Comparison of ENCODE assay signal across 9 mouse cellular contexts in the genomic region with DNA sequence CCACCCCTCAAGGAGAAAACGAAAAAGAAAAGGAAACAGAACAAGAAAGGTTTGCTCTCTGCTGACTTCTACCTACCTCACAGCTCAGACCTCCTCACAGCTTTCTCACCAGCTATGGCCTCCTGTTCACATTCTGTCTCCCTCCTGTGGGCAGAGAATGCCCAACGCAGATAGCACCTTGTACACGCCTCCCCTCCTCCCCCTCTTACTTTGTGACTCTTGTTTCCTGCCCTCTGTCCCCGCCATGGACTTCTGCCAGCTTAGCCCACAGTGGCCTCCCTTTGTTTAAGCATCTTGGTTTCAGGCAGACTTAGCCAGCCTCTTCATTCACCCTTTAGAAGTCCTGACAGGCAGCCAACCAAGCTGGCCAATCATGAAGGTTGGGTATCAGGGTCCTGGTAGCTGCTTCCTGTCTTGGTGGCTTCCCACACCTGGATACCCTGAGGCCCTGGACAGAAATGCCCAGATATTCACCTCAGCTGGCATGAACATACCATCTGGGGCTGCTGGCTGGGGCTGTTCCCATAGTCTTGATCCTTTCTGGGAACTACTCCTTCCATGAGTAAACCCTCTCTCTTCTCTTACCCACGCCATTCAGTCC.
DNase-seq lines count a peak whose midpoint lies in the region; ATAC-seq lines count a peak whose summit lies in the region.
"Had no signal": no experiment of that assay in that cellular context is flagged by ENCODE, and none has a peak within 500 bp of the region (broad histone marks: within the 10 kb centered on the region; RNA-seq: fewer than 3 reads in every experiment).

No protein-coding gene starts in this region.

- no peaks in the 10 kb centered on the region for H3K4me1 ChIP-seq in hindbrain, embryonic 14.5 days (replicated peaks; ENCODE audit: control insufficient read depth, insufficient read depth, low read length)
- no peaks in the 10 kb centered on the region for H3K4me1 ChIP-seq in hindbrain, embryonic 12.5 days
- H3K4me1 ChIP-seq in liver, embryonic 11.5 days (replicated peaks; ENCODE audit: control insufficient read depth, insufficient read depth, low read length), result peaks cover 15% of the 10 kb centered on the region
- H3K4me1 ChIP-seq in hindbrain, embryonic 13.5 days (replicated peaks), result no peaks in the 10 kb centered on the region; the same call in 1 of the 2 replicates
- H3K4me1 ChIP-seq: embryonic facial prominence, embryonic 12.5 days had no signal

- no peaks in the 10 kb centered on the region for H3K36me3 ChIP-seq in hindbrain, embryonic 14.5 days (replicated peaks; ENCODE audit: control insufficient read depth, insufficient read depth)
- no peaks in the 10 kb centered on the region for H3K36me3 ChIP-seq in hindbrain, embryonic 12.5 days
- no peaks in the 10 kb centered on the region for H3K36me3 ChIP-seq in liver, embryonic 11.5 days (ENCODE audit: control insufficient read depth, insufficient read depth, low read length)
- no peaks in the 10 kb centered on the region for H3K36me3 ChIP-seq in hindbrain, embryonic 13.5 days
- H3K36me3 ChIP-seq: embryonic facial prominence, embryonic 12.5 days had no signal

- H3K9me3 ChIP-seq in hindbrain, embryonic 14.5 days (ENCODE audit: control insufficient read depth, low read length), result no peaks in the 10 kb centered on the region
- H3K9me3 ChIP-seq in hindbrain, embryonic 12.5 days (replicated peaks), result no peaks in the 10 kb centered on the region
- no peaks in the 10 kb centered on the region for H3K9me3 ChIP-seq in liver, embryonic 11.5 days (ENCODE audit: control insufficient read depth, low read length)
- H3K9me3 ChIP-seq in hindbrain, embryonic 13.5 days, result no peaks in the 10 kb centered on the region
- H3K9me3 ChIP-seq: embryonic facial prominence, embryonic 12.5 days had no signal

- peak; percentile 29 for DNase-seq in hindbrain, embryonic 14.5 days (ENCODE audit: low spot score)
- DNase-seq in thymus, postnatal 0 days (ENCODE audit: low spot score), result peak; percentile 17
- DNase-seq in thymus, postnatal 25 days, result no peak
- no peak for DNase-seq in liver, embryonic 11.5 days (ENCODE audit: low spot score)
- no peak for DNase-seq in urinary bladder, postnatal 25 days (ENCODE audit: low spot score)
- no peak for DNase-seq in gastrocnemius, postnatal 36 days

- H3K4me2 ChIP-seq in hindbrain, embryonic 14.5 days (replicated peaks), result no peak overlapping the region
- H3K4me2 ChIP-seq in hindbrain, embryonic 12.5 days (replicated peaks), result no peak overlapping the region
- no peak overlapping the region for H3K4me2 ChIP-seq in liver, embryonic 11.5 days
- no peak overlapping the region for H3K4me2 ChIP-seq in hindbrain, embryonic 13.5 days
- H3K4me2 ChIP-seq: embryonic facial prominence, embryonic 12.5 days had no signal

- H3K27me3 ChIP-seq in hindbrain, embryonic 14.5 days (ENCODE audit: control insufficient read depth, insufficient read depth, low read length), result no peaks in the 10 kb centered on the region
- no peaks in the 10 kb centered on the region for H3K27me3 ChIP-seq in hindbrain, embryonic 12.5 days
- H3K27me3 ChIP-seq in liver, embryonic 11.5 days (replicated peaks; ENCODE audit: control insufficient read depth, insufficient read depth, low read length), result no peaks in the 10 kb centered on the region
- no peaks in the 10 kb centered on the region for H3K27me3 ChIP-seq in hindbrain, embryonic 13.5 days
- H3K27me3 ChIP-seq: embryonic facial prominence, embryonic 12.5 days had no signal

- no peak for ATAC-seq in hindbrain, embryonic 14.5 days (ENCODE audit: low FRiP score)
- ATAC-seq in hindbrain, embryonic 12.5 days (ENCODE audit: low FRiP score), result no peak
- peak; percentile 46; the same call in 1 of the 2 replicates for ATAC-seq in liver, embryonic 11.5 days (replicated peaks; ENCODE audit: low FRiP score)
- ATAC-seq in hindbrain, embryonic 13.5 days (ENCODE audit: low FRiP score), result no peak

- WGBS in hindbrain, embryonic 14.5 days, result 67% methylated on average over 5 of the region's 5 CpGs
- WGBS in hindbrain, embryonic 12.5 days, result 67% methylated on average over 5 of the region's 5 CpGs
- WGBS in liver, embryonic 11.5 days, result 67% methylated on average over 5 of the region's 5 CpGs
- WGBS in hindbrain, embryonic 13.5 days, result 75% methylated on average over 5 of the region's 5 CpGs

- no peak overlapping the region for H3K27ac ChIP-seq in hindbrain, embryonic 14.5 days
- no peak overlapping the region for H3K27ac ChIP-seq in hindbrain, embryonic 12.5 days
- no peak overlapping the region for H3K27ac ChIP-seq in liver, embryonic 11.5 days (ENCODE audit: low read depth, low read length)
- H3K27ac ChIP-seq in hindbrain, embryonic 13.5 days, result no peak overlapping the region
- H3K27ac ChIP-seq: embryonic facial prominence, embryonic 12.5 days had no signal

- no peak overlapping the region for H3K4me3 ChIP-seq in hindbrain, embryonic 14.5 days (replicated peaks; ENCODE audit: low read length)
- no peak overlapping the region for H3K4me3 ChIP-seq in hindbrain, embryonic 12.5 days
- no peak overlapping the region for H3K4me3 ChIP-seq in liver, embryonic 11.5 days (ENCODE audit: low read depth, low read length)
- no peak overlapping the region for H3K4me3 ChIP-seq in hindbrain, embryonic 13.5 days
- H3K4me3 ChIP-seq: embryonic facial prominence, embryonic 12.5 days had no signal

- intact Hi-C loops in gastrocnemius, postnatal 36 days (cut with DNase I), result no loop called here

- no peak overlapping the region for H3K9ac ChIP-seq in hindbrain, embryonic 14.5 days
- H3K9ac ChIP-seq in hindbrain, embryonic 12.5 days, result no peak overlapping the region
- no peak overlapping the region for H3K9ac ChIP-seq in liver, embryonic 11.5 days (ENCODE audit: low read depth, low read length)
- H3K9ac ChIP-seq in hindbrain, embryonic 13.5 days, result no peak overlapping the region
- H3K9ac ChIP-seq: embryonic facial prominence, embryonic 12.5 days had no signal

Comparison
In these comparisons a context has a peak if more than half of its experiments do, and no peak if none do; other contexts are left out.
1. DNase-seq: peak in hindbrain, embryonic 14.5 days (single experiment) and thymus, postnatal 0 days (single experiment); none in thymus, postnatal 25 days (single experiment), liver, embryonic 11.5 days (single experiment), urinary bladder, postnatal 25 days (single experiment) and gastrocnemius, postnatal 36 days (0 of 2).